Mouse (Mus musculus): Measurements from ENCODE around the gene Prkar1b. TPM values are rescaled to one million over a fixed set of nuclear protein-coding genes. Genes with fewer than 3 reads are reported as not detected.

Prkar1b gene
- polyA plus RNA-seq, 1 experiment = 1.3 TPM

DNA sequence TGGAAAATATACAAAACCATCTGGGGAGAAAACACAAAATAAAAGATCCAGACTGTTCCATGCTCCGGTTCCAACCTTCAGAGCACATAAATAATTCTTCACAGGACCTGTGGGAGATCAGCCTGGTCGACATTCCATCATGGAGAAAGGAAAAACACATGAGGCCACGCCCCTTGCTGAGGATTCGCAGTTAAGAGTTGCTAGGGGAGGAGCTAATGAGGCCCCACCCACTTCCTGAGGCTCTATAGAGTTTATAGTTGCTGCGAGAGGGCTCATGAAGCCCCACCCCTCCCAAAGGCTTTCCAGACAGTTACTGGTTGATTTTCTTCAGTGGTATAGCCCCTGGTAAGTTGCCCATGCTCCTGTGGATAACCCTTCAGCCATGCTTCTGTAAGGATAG lies 85.2 kb downstream of the Prkar1b start:
- Histone ChIP-seq H3K4me3 (no peak overlapping the region), H3K4me2 (ENCODE audit: low read depth) (no peak overlapping the region), H3K27me3 (ENCODE audit: control insufficient read depth, insufficient read depth, insufficient read length) (no peaks in the 10 kb centered on the region), H3K36me3 (ENCODE audit: control insufficient read depth, insufficient read depth) (no peaks in the 10 kb centered on the region), H3ac (ENCODE audit: control insufficient read depth, insufficient read length) (no peak overlapping the region), H3K79me2 (ENCODE audit: control insufficient read depth, insufficient read depth) (no peaks in the 10 kb centered on the region)
- no peak for TF ChIP-seq MYOG (IDR thresholded peaks at IDR 0.05; ENCODE audit: control insufficient read depth in 1 of 3, insufficient read depth in 1 of 3, insufficient read length in 2 of 3, low read depth in 2 of 3)
- no peak for TF ChIP-seq POLR2AphosphoS2 (IDR thresholded peaks at IDR 0.05; ENCODE audit: insufficient read length, low read depth)
- TF ChIP-seq MYOD1 (IDR thresholded peaks at IDR 0.05; ENCODE audit: control insufficient read depth in 1 of 3, insufficient read length in 2 of 3, low read depth in 2 of 3) = no peak
- no peak for TF ChIP-seq POLR2A (IDR thresholded peaks at IDR 0.05; ENCODE audit: insufficient read length, low read depth)
- TF ChIP-seq TCF3 (IDR thresholded peaks at IDR 0.05; ENCODE audit: insufficient read length, low read depth) = no peak

DNA sequence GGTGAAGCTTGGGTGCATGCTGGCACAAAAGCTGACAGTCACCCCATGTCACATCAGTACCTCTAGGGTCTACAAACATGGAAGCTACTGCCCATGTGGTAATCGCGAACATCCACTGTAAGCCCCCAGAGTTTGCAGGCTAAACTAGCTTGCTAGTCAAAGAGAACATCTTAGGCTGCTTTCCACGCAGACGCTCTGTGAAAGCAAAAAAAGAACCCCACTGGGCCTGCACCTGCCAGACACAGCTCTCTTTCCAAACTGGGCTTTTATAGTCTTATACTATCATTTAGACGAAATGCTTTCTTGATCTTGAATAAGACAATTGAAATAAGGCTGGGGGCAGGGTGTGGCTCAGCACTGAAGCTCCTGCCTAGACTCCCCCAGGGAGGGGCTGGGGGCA lies 88.1 kb downstream of the Prkar1b start:
- Histone ChIP-seq H3K36me3 (ENCODE audit: control insufficient read depth, insufficient read depth) (no peaks in the 10 kb centered on the region), H3K4me2 (ENCODE audit: low read depth) (no peak overlapping the region), H3ac (ENCODE audit: control insufficient read depth, insufficient read length) (no peak overlapping the region), H3K4me3 (no peak overlapping the region), H3K27me3 (ENCODE audit: control insufficient read depth, insufficient read depth, insufficient read length) (no peaks in the 10 kb centered on the region), H3K79me2 (ENCODE audit: control insufficient read depth, insufficient read depth) (no peaks in the 10 kb centered on the region)
- TF ChIP-seq MYOD1 (IDR thresholded peaks at IDR 0.05; ENCODE audit: control insufficient read depth in 1 of 3, insufficient read length in 2 of 3, low read depth in 2 of 3) (no peak), CEBPB (IDR thresholded peaks at IDR 0.05; ENCODE audit: insufficient read depth, poor library complexity, severe bottlenecking) (no peak), REST (IDR thresholded peaks at IDR 0.05; ENCODE audit: insufficient read depth, insufficient read length) (no peak), TCF12 (IDR thresholded peaks at IDR 0.05; ENCODE audit: insufficient read depth, poor library complexity, severe bottlenecking) (no peak), SRF (IDR thresholded peaks at IDR 0.05; ENCODE audit: control insufficient read depth, insufficient read length, low read depth) (no peak), MYOG (IDR thresholded peaks at IDR 0.05; ENCODE audit: control insufficient read depth in 1 of 3, insufficient read depth in 1 of 3, insufficient read length in 2 of 3, low read depth in 2 of 3) (no peak), POLR2AphosphoS2 (IDR thresholded peaks at IDR 0.05; ENCODE audit: insufficient read length, low read depth) (no peak), TCF3 (IDR thresholded peaks at IDR 0.05; ENCODE audit: insufficient read length, low read depth) (no peak), MAX (IDR thresholded peaks at IDR 0.05; ENCODE audit: low read depth) (no peak), USF1 (IDR thresholded peaks at IDR 0.05; ENCODE audit: low read depth) (no peak), POLR2A (IDR thresholded peaks at IDR 0.05; ENCODE audit: insufficient read length, low read depth) (no peak)

DNA sequence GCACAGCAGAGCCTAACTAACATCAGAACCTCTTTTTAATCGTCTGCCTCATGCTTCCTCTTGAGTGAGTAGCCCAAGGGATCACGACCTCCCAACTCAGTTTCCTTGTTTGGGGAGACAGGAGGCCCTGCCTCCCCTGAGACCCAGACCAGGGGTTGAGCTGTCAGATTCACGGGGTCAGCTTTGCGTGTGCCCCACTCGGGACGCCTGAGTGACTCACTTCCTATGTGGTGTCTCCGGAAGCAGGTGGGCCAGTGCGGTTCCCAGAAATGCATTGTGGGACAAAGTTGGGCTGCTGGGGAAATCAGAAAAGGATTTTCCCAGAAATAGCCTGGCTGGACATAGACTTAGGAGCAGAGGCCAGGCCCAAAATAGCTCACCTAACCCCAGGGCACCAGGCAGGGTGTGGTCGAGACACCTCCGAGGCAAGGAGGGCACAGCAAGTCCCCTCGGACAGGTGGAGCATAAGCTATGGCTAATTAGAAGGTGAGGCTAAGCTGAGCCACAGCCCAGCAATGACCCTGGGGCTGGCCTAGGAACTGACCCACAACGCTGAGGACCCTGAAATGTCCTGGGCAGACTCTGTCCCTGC lies 89.2 kb downstream of the Prkar1b start:
- Histone ChIP-seq H3K4me2 (ENCODE audit: low read depth) (peak overlapping the region; percentile 63), H3K27me3 (ENCODE audit: control insufficient read depth, insufficient read depth, insufficient read length) (no peaks in the 10 kb centered on the region), H3K4me3 (no peak overlapping the region), H3ac (ENCODE audit: control insufficient read depth, insufficient read length) (no peak overlapping the region), H3K79me2 (ENCODE audit: control insufficient read depth, insufficient read depth) (no peaks in the 10 kb centered on the region), H3K36me3 (ENCODE audit: control insufficient read depth, insufficient read depth) (no peaks in the 10 kb centered on the region)
- TF ChIP-seq TCF12 (IDR thresholded peaks at IDR 0.05; ENCODE audit: insufficient read depth, poor library complexity, severe bottlenecking) (peak; percentile 3), MYOD1 (IDR thresholded peaks at IDR 0.05; ENCODE audit: control insufficient read depth in 1 of 3, insufficient read length in 2 of 3, low read depth in 2 of 3) (peak in 2 of 3 experiments; percentile 34 to 65), POLR2AphosphoS2 (IDR thresholded peaks at IDR 0.05; ENCODE audit: insufficient read length, low read depth) (no peak)

DNA sequence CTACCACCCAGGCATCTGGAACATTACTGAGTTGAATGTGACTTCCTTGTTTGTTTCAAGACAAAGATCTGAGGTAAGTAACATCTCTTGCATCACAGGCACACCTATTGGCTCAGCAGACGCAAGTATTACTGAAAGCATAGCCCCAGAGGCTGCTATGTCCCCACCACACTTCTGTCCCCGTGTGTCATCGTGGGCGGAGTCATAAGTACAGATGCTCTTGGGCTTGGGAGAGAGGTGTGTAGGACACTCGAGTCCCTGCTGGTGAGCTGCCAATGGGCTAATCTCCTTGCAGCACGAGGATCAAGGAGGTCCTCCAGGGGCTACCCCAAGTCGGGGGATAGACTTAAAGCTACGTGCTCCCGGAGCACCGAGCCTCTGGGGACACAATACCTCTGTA lies 96.6 kb downstream of the Prkar1b start:
- Histone ChIP-seq H3ac (ENCODE audit: control insufficient read depth, insufficient read length) (no peak overlapping the region), H3K27me3 (ENCODE audit: control insufficient read depth, insufficient read depth, insufficient read length) (no peaks in the 10 kb centered on the region), H3K36me3 (ENCODE audit: control insufficient read depth, insufficient read depth) (no peaks in the 10 kb centered on the region), H3K4me2 (ENCODE audit: low read depth) (no peak overlapping the region), H3K4me3 (no peak overlapping the region), H3K79me2 (ENCODE audit: control insufficient read depth, insufficient read depth) (no peaks in the 10 kb centered on the region)
- TF ChIP-seq POLR2AphosphoS2 (IDR thresholded peaks at IDR 0.05; ENCODE audit: insufficient read length, low read depth) (no peak), E2F4 (IDR thresholded peaks at IDR 0.05; ENCODE audit: insufficient read depth) (no peak)

DNA sequence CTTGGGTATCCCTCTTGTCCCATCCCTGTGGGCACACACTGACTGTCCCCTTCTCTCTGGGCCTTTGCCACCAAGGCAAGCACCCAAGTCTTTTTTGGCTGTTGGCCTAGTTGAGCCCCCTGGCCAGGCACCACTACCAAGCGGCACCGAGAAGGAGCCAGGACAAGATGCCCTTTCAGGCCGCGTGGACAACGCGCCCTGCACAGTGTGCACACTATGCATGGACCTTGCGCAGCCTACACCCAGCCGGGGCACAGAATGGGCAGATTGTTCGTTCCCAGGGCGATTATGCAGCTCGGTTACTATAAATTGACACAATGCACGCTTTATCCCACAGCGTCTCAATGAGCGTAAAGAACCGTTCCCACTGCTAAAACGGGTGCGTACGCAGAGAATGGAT lies 98.5 kb downstream of the Prkar1b start:
- Histone ChIP-seq H3K27me3 (ENCODE audit: control insufficient read depth, insufficient read depth, insufficient read length) (no peaks in the 10 kb centered on the region), H3K4me3 (no peak overlapping the region), H3K36me3 (ENCODE audit: control insufficient read depth, insufficient read depth) (no peaks in the 10 kb centered on the region), H3ac (ENCODE audit: control insufficient read depth, insufficient read length) (no peak overlapping the region), H3K79me2 (ENCODE audit: control insufficient read depth, insufficient read depth) (no peaks in the 10 kb centered on the region), H3K4me2 (ENCODE audit: low read depth) (no peak overlapping the region)
- TF ChIP-seq USF1 (IDR thresholded peaks at IDR 0.05; ENCODE audit: low read depth) (no peak), MAX (IDR thresholded peaks at IDR 0.05; ENCODE audit: low read depth) (no peak), E2F4 (IDR thresholded peaks at IDR 0.05; ENCODE audit: insufficient read depth) (no peak), MYOD1 (IDR thresholded peaks at IDR 0.05; ENCODE audit: control insufficient read depth in 1 of 3, insufficient read length in 2 of 3, low read depth in 2 of 3) (no peak), MYOG (IDR thresholded peaks at IDR 0.05; ENCODE audit: control insufficient read depth in 1 of 3, insufficient read depth in 1 of 3, insufficient read length in 2 of 3, low read depth in 2 of 3) (no peak), TCF3 (IDR thresholded peaks at IDR 0.05; ENCODE audit: insufficient read length, low read depth) (no peak), TCF12 (IDR thresholded peaks at IDR 0.05; ENCODE audit: insufficient read depth, poor library complexity, severe bottlenecking) (no peak), POLR2A (IDR thresholded peaks at IDR 0.05; ENCODE audit: insufficient read length, low read depth) (no peak)
